Mouse (Mus musculus) kidney, postnatal 10 days (tissue): Measurements from ENCODE around the gene Creb3l4.
A peak's percentile ranks its signal among the peaks of the same experiment; 100 is the strongest.
"Not testable (repeated sequence)": the region's sequence is repeated elsewhere in the genome, so short reads cannot be mapped to it uniquely, and the experiment has no call there.

Experiments used
- DNase-seq: peaks from one replicate; pipeline ENCODE4 v3.0.0; 2021; ENCODE audit warnings: mixed read lengths

Creb3l4 gene

GRCm38 (mm10) chr3:90242984-90243775 is at the start of gene Creb3l4:
Creb3l4 (minus strand) TSS chr3:90243512.
- peak; percentile 69 for DNase-seq

DNA sequence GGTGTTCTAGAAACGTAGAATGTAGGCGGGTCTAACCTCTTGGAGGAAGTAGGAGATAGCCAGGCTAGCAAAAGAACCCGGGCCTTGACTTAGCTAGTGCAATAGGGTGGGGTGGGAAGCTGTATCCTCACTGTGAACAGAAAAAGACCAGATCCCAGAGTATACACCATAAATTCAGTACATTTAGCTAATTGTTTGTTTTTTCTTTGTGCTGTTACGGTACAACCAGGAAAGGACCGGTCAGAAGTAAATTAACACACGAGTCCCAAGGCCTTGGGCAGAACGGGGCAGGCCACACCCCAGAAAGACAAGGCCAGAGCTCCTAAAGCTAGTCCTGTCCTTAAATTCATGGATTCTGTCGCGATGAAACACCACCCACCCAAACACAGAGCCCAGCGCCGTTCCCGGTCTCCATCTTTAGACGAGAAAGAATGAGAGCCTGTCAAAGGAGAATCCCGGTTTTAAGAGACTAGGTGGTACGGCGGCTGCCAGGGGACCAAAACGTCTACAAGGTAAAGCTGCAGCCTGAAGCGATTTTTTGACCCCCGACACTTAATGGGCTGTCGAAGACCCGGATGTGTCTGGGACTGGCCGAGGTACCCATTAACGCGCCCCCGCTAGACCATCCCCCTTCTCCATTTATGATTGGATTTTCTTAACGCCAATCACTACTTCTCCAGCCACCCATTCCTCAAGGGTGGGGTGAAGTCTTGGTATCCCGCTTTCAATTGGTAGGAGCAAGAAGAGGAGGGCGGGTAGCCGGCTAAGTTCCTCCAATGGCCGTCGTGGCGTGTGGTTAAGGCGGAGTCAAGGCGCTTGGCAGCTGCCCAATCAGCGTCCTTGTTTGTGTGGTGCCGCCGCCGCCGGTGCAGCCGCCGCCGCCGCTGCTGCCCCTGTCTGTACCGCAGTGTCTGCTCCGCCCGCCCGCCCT is 49.3 kb upstream of the Creb3l4 start, which contains the start of gene Gatad2b:
Gene Gatad2b (plus strand): TSS at position 834 of the 931 bp plus-strand sequence.
- peak; percentile 99 for DNase-seq

- no peak for DNase-seq
Measured at GRCm38 (mm10) chr3:90291982-90292344, 48.7 kb upstream of the Creb3l4 start.

DNA sequence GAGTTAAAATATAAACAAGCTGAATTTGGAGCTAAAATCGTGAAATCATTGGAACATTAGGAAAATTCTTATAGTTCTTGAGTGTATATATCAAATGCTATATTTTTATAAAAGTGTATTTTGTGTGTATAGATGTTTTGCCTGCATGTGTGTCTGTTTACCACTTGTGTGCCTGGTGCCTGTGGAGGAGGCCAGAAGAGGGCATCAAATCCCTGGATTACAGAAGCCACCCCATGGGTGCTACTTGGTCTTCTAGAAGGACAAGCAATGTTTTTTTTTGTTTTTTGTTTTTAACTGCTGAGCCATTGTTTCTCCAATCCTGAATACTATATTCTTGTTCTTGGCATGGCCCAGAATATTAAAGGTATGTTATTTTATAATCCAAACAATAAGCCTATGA is 47.3 kb upstream of the Creb3l4 start:
- no peak for DNase-seq

- DNase-seq = not testable (repeated sequence)
Measured at GRCm38 (mm10) chr3:90289403-90289802, 46.1 kb upstream of the Creb3l4 start.

DNA sequence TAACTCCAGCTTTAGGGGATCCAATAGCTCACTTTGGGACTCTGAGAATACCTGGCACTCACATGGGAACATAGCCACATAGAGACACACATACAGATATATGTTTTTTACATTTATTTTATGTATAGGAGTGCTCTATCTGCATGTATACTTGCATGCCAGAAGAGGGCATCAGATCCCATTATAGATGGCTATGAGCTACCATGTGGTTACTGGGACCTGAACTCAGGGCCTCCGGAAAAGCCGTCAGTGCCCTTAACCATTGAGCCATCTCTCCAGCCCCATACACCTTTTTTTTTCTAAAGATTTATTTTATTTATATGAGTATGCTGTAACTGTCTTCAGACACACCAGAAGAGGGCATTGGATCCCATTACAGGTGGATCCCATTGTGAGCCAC is 40.8 kb upstream of the Creb3l4 start:
- no peak for DNase-seq

DNA sequence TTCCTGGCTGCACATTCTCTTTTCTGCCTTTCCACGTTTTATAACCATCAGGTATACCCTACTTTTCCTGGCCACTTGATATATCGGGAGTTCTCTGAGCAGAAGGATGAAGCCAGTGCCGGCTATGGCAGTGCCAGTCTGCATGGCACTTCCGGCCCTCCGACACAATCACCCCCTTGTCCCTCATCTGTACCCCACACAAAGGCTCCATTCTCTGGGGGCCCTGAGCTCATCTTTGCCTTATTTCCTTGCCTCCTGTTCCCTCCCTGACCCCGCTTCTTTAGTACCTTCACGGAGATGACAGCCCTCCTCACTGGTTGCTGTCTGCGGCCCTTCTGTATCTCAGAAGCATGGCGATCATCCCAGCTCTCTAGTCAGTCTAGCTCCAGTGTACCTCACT is 37.4 kb upstream of the Creb3l4 start:
- no peak for DNase-seq

DNA sequence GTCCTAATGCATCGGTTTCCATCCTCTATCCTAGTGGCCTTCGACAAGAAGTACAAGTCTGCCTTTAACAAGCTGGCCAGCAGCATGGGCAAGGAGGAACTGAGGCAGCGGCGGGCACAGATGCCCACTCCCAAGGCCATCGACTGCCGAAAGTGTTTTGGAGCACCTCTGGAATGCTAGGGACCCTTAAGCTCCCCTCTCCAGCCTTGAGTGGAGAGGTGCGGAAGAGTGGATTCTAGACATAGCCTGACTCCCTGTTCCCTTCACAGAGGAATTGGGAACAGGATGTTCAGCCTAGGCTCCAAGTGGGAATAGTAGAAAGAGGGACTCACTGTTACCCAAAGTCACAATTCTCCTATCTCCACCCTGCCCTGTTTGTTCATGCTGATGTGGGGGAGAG is 36.4 kb upstream of the Creb3l4 start:
- DNase-seq = no peak

GRCm38 (mm10) chr3:90279216-90279615 is 35.9 kb upstream of the Creb3l4 start:
- DNase-seq = no peak

DNA sequence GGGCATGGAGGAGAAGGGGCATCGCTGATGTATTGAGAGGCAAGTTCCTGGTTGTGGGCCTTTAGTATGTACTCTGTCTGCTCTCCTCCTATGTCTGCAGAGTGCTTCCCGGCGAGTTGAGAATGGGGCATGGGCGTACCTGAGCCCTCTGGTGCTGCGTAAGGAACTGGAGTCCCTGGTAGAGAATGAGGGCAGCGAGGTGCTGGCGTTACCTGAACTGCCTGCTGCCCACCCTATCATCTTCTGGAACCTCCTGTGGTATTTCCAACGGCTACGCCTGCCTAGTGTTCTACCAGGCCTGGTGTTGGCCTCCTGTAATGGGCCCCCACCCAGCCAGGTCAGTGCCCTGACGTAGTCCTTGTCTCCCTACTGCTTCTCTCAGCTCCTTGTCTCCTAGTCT is 34.9 kb upstream of the Creb3l4 start:
- no peak for DNase-seq

- DNase-seq = no peak
Measured at GRCm38 (mm10) chr3:90277793-90278192, 34.5 kb upstream of the Creb3l4 start.

GRCm38 (mm10) chr3:90276858-90277257 is 33.5 kb upstream of the Creb3l4 start:
- no peak for DNase-seq

GRCm38 (mm10) chr3:90275286-90275685 is 32.0 kb upstream of the Creb3l4 start:
- DNase-seq = no peak

DNA sequence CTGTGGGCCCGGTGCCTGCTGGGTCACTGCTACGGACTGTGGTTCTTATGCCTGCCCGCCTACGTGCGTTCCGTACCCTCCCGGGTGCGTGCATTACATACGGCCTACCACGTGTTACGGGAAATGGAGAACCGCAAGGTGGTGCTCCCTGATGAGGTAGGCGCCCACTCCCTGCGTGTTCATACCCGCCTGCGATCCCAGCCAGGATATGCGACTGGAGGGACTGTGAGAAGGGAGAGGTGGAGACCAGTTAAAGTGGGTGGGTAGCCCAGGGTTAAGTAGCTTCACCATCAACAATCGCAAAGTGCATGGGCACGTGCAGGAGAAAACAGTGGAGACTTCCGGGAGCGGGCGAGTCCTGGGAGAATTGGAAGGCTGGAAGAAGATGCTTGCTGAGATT is 30.5 kb upstream of the Creb3l4 start:
- no peak for DNase-seq

GRCm38 (mm10) chr3:90272170-90272569 is 28.9 kb upstream of the Creb3l4 start:
- DNase-seq = no peak

GRCm38 (mm10) chr3:90270784-90271183 is 27.5 kb upstream of the Creb3l4 start:
- DNase-seq = no peak

DNA sequence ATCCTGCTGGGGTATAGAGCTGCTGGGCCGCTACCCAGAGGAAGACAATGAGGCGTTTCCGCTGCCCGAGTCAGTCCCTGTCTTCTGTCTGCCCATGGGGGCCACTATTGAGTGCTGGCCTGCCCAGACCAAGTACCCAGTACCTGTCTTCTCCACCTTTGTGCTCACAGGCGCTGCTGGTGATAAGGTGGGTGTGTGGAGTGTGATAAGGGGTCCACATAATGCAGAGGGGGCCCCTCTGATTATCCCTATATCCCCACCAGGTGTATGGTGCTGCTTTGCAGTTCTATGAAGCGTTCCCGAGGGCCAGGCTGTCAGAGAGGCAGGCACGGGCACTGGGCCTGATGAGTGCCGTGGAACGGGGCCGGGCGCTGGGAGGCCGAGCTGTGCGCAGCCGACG is 25.7 kb upstream of the Creb3l4 start:
- no peak for DNase-seq

- no peak for DNase-seq
Measured at GRCm38 (mm10) chr3:90268190-90268589, 24.9 kb upstream of the Creb3l4 start.

- no peak for DNase-seq
Measured at GRCm38 (mm10) chr3:90266901-90267775, 23.8 kb upstream of the Creb3l4 start.

DNA sequence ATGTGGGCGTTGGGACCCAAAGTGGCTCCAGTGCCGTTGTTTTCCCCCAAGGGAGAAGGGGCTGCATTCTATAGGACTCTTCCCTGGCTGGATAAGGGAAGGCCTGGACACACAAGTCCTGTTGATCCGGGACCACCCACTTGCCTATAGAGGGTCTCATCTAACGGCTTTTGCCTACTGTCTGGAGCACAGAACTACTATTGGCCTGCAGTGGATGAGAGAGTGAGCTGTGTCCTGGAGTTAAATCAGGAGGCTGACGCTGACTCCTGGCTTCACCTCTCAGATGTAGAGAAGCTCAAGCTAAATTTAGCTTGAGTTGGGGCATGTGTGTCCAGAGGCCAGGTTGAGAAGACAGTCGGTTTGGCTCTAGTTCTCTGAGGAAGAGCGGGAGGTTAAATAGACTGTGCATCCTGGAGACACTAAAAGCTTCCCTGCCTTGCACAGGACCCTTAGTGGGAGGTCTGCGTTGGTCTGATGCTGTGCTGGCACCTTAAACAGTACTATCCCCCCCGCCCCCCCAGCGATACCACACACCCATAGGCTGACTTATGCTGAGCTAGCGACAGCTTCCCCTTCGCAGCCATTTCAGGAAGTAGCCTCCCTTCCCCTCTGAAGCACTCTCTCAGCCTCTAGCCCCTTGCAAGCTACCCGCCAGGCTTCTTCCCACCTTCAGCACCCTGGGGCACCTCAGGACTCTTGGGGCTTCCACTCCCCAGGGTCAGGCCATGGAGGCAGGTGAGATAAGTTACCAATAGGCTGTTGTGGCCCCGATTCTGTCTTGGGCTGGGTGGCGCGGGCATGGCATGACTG is 22.8 kb upstream of the Creb3l4 start:
- DNase-seq = no peak

- peak; percentile 96 for DNase-seq
Measured at GRCm38 (mm10) chr3:90265034-90265931, 22.0 kb upstream of the Creb3l4 start, which contains the start of gene Dennd4b. Dennd4b (plus strand) TSS chr3:90265185.
